Mouse (Mus musculus): ENCODE data around the gene Gabbr1.

GRCm38 (mm10) chr17:37067861-37068260 is 22.1 kb downstream of the Gabbr1 start:
- TF ChIP-seq POLR2A (IDR thresholded peaks at IDR 0.05; ENCODE audit: borderline replicate concordance, extremely low read depth, insufficient read depth, insufficient read length, poor library complexity, severe bottlenecking) (no peak), CTCF (IDR thresholded peaks at IDR 0.05; ENCODE audit: borderline replicate concordance, extremely low read depth, insufficient read depth, insufficient read length) (no peak)

Measured in brain, embryonic 14.5 days (tissue).